Mouse (Mus musculus) neural tube, embryonic 15.5 days (tissue): ENCODE results near the gene AB124611. TPM values are rescaled to one million over a fixed set of nuclear protein-coding genes. Genes with fewer than 3 reads are reported as not detected.
"Not testable (repeated sequence)": the region's sequence is repeated elsewhere in the genome, so short reads cannot be mapped to it uniquely, and the experiment has no call there.

Experiments
- ATAC-seq: fragments of 200-750 bp; cut with Nextera tagmentation; 2 replicates; pipeline ENCODE4 v1.8.0; 2017; ENCODE audit warnings: mild to moderate bottlenecking, moderate TSS enrichment, moderate library complexity; ENCODE audit not compliant: low FRiP score
- H3K27ac ChIP-seq: fragments of 300-500 bp; sonication (generic); replicated peaks from 2 replicates; pipeline ENCODE4 v1.5.1; 2015; ENCODE audit warnings: mild to moderate bottlenecking, inconsistent platforms
- H3K27me3 ChIP-seq: fragments of 300-500 bp; sonication (generic); replicated peaks from 2 replicates; pipeline ENCODE4 v1.6.1; 2015; ENCODE audit warnings: inconsistent platforms
- H3K36me3 ChIP-seq: fragments of 300-500 bp; sonication (generic); 2 replicates; pipeline ENCODE4 v1.6.1; 2015; ENCODE audit warnings: inconsistent platforms
- H3K4me1 ChIP-seq: fragments of 300-500 bp; sonication (generic); 2 replicates; pipeline ENCODE4 v1.6.1; 2015; ENCODE audit warnings: inconsistent platforms
- H3K4me2 ChIP-seq: fragments of 300-500 bp; sonication (generic); 2 replicates; pipeline ENCODE4 v1.6.1; 2015; ENCODE audit warnings: inconsistent platforms, mild to moderate bottlenecking, moderate library complexity
- H3K4me3 ChIP-seq: fragments of 300-500 bp; sonication (generic); replicated peaks from 2 replicates; pipeline ENCODE4 v1.5.1; 2015; ENCODE audit warnings: mild to moderate bottlenecking, inconsistent platforms
- H3K9ac ChIP-seq: fragments of 300-500 bp; sonication (generic); replicated peaks from 2 replicates; pipeline ENCODE4 v1.6.1; 2015; ENCODE audit warnings: mild to moderate bottlenecking, inconsistent platforms
- H3K9me3 ChIP-seq: fragments of 300-500 bp; sonication (generic); replicated peaks from 2 replicates; pipeline ENCODE4 v1.6.1; 2016; ENCODE audit warnings: inconsistent platforms
- WGBS: fragments of 180-500 bp; shearing (Covaris S2); methylation state at CpG from one replicate; pipeline ENCODE4 v1.1.7; 2015; ENCODE audit warnings: mixed read lengths; 5-methylcytosine and 5-hydroxymethylcytosine counted together
- polyA plus RNA-seq: library from polyadenylated mRNA; unstranded; fragments of >200 nt; fragmentation: Nextera tagmentation; extraction: Ambion mirVana; gene quantifications from 2 replicates; pipeline ENCODE4 v1.2.1, GENCODE M21; 2015

The AB124611 gene
- 2.3 and 3.9 TPM in 2 replicates for polyA plus RNA-seq

DNA sequence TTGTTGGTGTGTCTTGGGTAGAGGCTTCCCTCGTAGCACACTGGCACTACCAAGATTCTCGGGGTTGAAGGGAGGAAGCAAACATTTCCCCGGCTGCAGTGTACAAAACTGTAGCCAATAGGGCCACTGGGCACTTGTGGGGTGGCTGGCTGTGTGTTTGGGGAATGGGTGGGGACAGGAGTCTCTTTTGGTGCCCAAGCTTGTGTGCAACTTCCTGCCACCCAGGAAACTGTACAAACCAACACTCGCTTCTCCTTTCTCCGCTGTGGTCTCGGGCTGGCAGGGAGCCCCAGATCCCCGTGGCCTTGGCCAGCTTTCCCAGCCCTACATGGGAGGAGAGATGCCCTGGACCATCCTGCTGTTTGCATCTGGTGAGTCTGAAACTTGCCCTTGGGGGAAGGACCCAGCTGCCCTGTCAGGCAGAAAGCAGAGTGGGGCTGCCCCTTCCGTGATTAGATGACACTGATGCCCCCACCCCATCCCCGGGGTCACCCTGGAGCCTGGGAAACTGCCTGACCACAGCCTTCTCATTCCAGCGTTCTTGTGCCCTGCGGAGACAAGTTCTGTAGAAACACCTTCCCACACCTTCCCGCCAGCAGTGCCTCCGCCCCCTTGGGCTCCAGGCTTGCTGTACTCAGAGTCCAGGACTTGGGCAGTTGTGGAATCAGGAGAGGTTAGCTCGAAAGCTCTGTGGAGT is at the start of gene AB124611:
Gene AB124611 (plus strand): TSS at position 240 of the 697 bp plus-strand sequence.
- H3K36me3 ChIP-seq: no peaks in the 10 kb centered on the region
- no peak within 1 kb of the TSS for H3K4me2 ChIP-seq
- H3K4me3 ChIP-seq: no peak within 1 kb of the TSS
- no peaks in the 10 kb centered on the region for H3K4me1 ChIP-seq
- H3K9ac ChIP-seq: no peak within 1 kb of the TSS
- H3K27me3 ChIP-seq: no peaks in the 10 kb centered on the region
- no peak within 1 kb of the TSS for H3K27ac ChIP-seq
- WGBS: 69% methylated on average over 14 of the region's 14 CpGs
- no peaks in the 10 kb centered on the region for H3K9me3 ChIP-seq
- ATAC-seq: no peak

- WGBS: 97% methylated on average over 6 of the region's 6 CpGs
- H3K36me3 ChIP-seq: peaks cover 93% of the 10 kb centered on the region
- H3K9me3 ChIP-seq: no peaks in the 10 kb centered on the region; the same call in 1 of the 2 replicates
- H3K27me3 ChIP-seq: no peaks in the 10 kb centered on the region
- no peak overlapping the region for H3K9ac ChIP-seq
- H3K4me3 ChIP-seq: no peak overlapping the region
- no peak overlapping the region for H3K27ac ChIP-seq
- no peak for ATAC-seq
- H3K4me2 ChIP-seq: no peak overlapping the region
- no peaks in the 10 kb centered on the region for H3K4me1 ChIP-seq
These were observed 48.3 kb upstream of the AB124611 start for GRCm38 (mm10) chr9:21477707-21478106.

GRCm38 (mm10) chr9:21484065-21484464 is 41.9 kb upstream of the AB124611 start:
- 84% methylated on average over 4 of the region's 4 CpGs for WGBS
- no peak for ATAC-seq
- Histone ChIP-seq H3K36me3 (peaks cover 79% of the 10 kb centered on the region), H3K4me2 (no peak overlapping the region), H3K4me1 (no peaks in the 10 kb centered on the region), H3K4me3 (no peak overlapping the region), H3K9ac (no peak overlapping the region), H3K27me3 (no peaks in the 10 kb centered on the region), H3K9me3 (no peaks in the 10 kb centered on the region), H3K27ac (no peak overlapping the region)

DNA sequence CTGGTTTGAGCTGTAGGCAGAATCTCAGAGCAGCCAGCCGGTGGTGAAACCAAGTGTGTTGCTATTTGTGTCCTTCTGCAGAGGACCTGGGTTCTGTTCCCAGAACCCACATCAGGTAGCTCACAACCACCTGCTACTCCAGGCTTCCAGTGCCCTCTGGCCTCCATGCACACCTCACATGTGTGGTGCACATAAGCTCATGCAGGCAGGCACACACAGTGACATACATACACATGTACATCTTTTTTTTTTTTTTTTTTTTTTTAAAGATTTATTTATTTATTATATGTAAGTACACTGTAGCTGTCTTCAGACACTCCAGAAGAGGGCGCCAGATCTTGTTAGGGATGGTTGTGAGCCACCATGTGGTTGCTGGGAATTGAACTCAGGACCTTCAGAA is 37.7 kb upstream of the AB124611 start:
- not testable (repeated sequence) for H3K4me1 ChIP-seq, H3K27me3 ChIP-seq, H3K9ac ChIP-seq, H3K9me3 ChIP-seq, ATAC-seq, H3K4me2 ChIP-seq, H3K4me3 ChIP-seq, H3K27ac ChIP-seq
- peaks cover 55% of the 10 kb centered on the region for H3K36me3 ChIP-seq
- 94% methylated on average over 1 of the region's 2 CpGs for WGBS

DNA sequence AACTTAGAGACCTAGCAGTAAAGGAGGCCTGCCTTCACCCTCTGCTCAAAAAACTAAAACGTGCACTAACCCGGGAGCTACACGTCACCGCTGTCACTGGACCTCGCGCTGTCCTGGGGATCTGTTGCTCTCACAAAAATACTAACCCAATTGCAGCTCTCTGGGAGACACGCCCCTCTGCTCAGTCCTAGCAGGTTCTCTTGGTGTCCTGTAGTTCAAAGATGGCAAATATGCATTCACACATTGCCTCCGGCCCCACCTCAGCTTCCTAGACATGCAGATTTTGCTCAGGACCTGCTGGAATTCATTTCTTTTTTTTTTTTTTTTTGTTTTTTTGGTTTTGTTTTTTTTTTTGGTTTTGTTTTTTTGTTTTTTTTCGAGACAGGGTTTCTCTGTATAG is 35.3 kb upstream of the AB124611 start:
- H3K9ac ChIP-seq: no peak overlapping the region
- WGBS: 93% methylated on average over 9 of the region's 9 CpGs
- no peaks in the 10 kb centered on the region for H3K27me3 ChIP-seq
- no peak overlapping the region for H3K27ac ChIP-seq
- no peaks in the 10 kb centered on the region for H3K4me1 ChIP-seq
- peaks cover 44% of the 10 kb centered on the region for H3K36me3 ChIP-seq
- no peak overlapping the region for H3K4me3 ChIP-seq
- H3K9me3 ChIP-seq: no peaks in the 10 kb centered on the region
- H3K4me2 ChIP-seq: no peak overlapping the region
- no peak for ATAC-seq

- WGBS: 52% methylated on average over 2 of the region's 2 CpGs
- no peak overlapping the region for H3K27ac ChIP-seq
- no peaks in the 10 kb centered on the region for H3K9me3 ChIP-seq
- no peaks in the 10 kb centered on the region for H3K27me3 ChIP-seq
- peaks cover 42% of the 10 kb centered on the region for H3K36me3 ChIP-seq
- H3K4me1 ChIP-seq: no peaks in the 10 kb centered on the region
- no peak for ATAC-seq
- no peak overlapping the region for H3K4me2 ChIP-seq
- no peak overlapping the region for H3K9ac ChIP-seq
- no peak overlapping the region for H3K4me3 ChIP-seq
These were observed 32.1 kb upstream of the AB124611 start for GRCm38 (mm10) chr9:21493907-21494306.

DNA sequence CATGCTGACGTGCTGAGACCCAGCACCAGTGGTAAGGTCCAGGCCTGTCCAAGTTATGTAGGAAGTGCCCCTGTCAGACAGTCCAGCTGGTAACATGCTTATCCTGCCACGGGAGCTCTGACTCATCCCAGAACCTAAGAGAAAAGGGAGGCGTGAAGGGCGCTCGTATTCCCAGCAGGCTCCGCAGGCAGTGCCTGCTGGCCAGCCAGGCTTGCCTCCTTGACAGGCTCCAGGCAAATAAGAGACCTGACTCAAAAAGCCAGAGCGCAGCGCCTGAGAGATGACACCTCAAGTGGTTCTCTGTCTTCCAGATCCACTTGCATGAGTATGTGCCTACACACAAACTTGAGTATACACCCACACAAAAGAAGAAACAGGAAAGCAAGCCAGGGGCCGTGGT is 31.2 kb upstream of the AB124611 start:
- ATAC-seq: no peak
- H3K9ac ChIP-seq: no peak overlapping the region
- H3K4me3 ChIP-seq: no peak overlapping the region
- peaks cover 42% of the 10 kb centered on the region for H3K36me3 ChIP-seq
- no peaks in the 10 kb centered on the region for H3K27me3 ChIP-seq
- H3K9me3 ChIP-seq: no peaks in the 10 kb centered on the region
- H3K4me1 ChIP-seq: no peaks in the 10 kb centered on the region
- no peak overlapping the region for H3K27ac ChIP-seq
- no peak overlapping the region for H3K4me2 ChIP-seq
- WGBS: 85% methylated on average over 9 of the region's 9 CpGs

DNA sequence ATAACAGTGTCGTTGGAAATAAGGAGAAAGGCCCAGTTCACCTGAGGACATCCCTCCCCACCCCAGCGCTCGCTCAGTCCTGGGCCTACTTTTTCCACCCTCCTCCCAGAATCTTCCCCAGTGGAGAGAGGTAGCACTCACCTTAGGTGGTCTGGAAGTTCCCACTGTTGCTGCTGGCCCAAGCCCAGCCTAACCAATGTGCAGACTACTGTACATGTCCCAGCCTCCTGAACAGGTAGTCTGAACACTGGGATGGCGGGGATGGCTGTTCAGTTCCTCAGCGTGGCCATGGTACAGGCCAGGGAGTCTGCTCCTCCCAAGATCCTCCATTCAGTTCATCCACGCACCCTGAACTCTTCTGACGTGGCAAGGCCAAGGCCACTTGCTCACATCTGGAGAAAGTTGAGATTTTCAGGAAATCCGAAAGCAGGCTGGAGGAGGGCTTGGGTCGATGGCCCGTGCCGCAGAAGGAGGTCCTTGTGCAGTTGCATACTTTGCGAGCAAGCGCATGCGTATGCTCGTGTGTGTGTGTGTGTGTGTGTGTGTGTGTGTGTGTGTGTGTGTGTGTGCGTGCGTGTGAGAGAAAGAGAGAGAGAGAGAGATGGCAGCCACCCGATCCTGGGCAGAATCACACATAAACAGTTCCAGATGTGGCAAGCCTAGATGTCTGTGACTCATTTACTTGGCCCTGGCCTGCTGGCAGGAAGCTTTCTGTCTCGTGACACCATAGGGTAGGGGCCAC is 29.5 kb upstream of the AB124611 start:
- H3K36me3 ChIP-seq: peaks cover 40% of the 10 kb centered on the region
- 0 out of 2 replicates have a peak overlapping the region, but pooled peaks have one; percentile 33 for H3K27ac ChIP-seq
- H3K9me3 ChIP-seq: no peaks in the 10 kb centered on the region
- no peaks in the 10 kb centered on the region for H3K27me3 ChIP-seq
- H3K4me1 ChIP-seq: no peaks in the 10 kb centered on the region
- H3K9ac ChIP-seq: no peak overlapping the region
- H3K4me2 ChIP-seq: no peak overlapping the region
- WGBS: 88% methylated on average over 19 of the region's 19 CpGs
- H3K4me3 ChIP-seq: no peak overlapping the region
- no peak for ATAC-seq

GRCm38 (mm10) chr9:21497050-21497542 is 28.9 kb upstream of the AB124611 start:
- Histone ChIP-seq H3K9me3 (no peaks in the 10 kb centered on the region), H3K36me3 (peaks cover 44% of the 10 kb centered on the region), H3K4me1 (no peaks in the 10 kb centered on the region), H3K9ac (no peak overlapping the region), H3K4me3 (no peak overlapping the region), H3K4me2 (no peak overlapping the region), H3K27ac (peak overlapping the region; percentile 33; the same call in 1 of the 2 replicates), H3K27me3 (no peaks in the 10 kb centered on the region)
- ATAC-seq: no peak
- WGBS: 92% methylated on average over 16 of the region's 16 CpGs

DNA sequence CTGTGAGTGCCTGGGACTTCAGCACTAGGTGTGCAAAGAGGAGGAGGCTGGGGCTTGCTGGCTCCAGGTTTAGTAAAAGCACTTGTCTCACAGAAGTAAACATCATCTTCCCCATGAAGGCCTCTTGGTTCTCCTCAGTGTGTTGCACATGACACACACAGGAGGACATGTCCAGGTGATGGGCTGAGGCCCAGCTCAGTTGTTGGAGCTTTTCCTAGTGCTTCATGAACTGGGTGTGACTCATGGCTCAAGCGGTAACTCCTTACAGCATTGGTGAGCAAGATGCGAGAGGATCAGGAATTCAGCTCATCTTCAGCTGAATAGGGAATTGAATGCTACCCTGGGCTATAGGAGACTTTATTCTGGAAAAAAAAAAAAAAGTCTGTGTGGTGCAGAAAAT is 28.3 kb upstream of the AB124611 start:
- Histone ChIP-seq H3K4me3 (no peak overlapping the region), H3K4me1 (no peaks in the 10 kb centered on the region), H3K27me3 (no peaks in the 10 kb centered on the region), H3K9ac (no peak overlapping the region), H3K36me3 (peaks cover 44% of the 10 kb centered on the region), H3K4me2 (no peak overlapping the region), H3K27ac (0 out of 2 replicates have a peak overlapping the region, but pooled peaks have one; percentile 33), H3K9me3 (no peaks in the 10 kb centered on the region)
- WGBS: 95% methylated on average over 2 of the region's 2 CpGs
- ATAC-seq: no peak

GRCm38 (mm10) chr9:21498284-21498902 is 27.6 kb upstream of the AB124611 start:
- H3K36me3 ChIP-seq: peaks cover 52% of the 10 kb centered on the region
- WGBS: 89% methylated on average over 12 of the region's 12 CpGs
- H3K4me1 ChIP-seq: no peaks in the 10 kb centered on the region
- H3K4me2 ChIP-seq: no peak overlapping the region
- H3K9ac ChIP-seq: no peak overlapping the region
- H3K27me3 ChIP-seq: no peaks in the 10 kb centered on the region
- ATAC-seq: no peak
- H3K4me3 ChIP-seq: no peak overlapping the region
- no peak overlapping the region for H3K27ac ChIP-seq
- no peaks in the 10 kb centered on the region for H3K9me3 ChIP-seq
